Mouse (Mus musculus): ENCODE data around the gene Dmbt1. TPM values are rescaled to one million over a fixed set of nuclear protein-coding genes. Genes with fewer than 3 reads are reported as not detected.
"Not testable (repeated sequence)": the region's sequence is repeated elsewhere in the genome, so short reads cannot be mapped to it uniquely, and the experiment has no call there.

Dmbt1 gene
- polyA plus RNA-seq, 1 experiment from 2014 or later, result not detected

DNA sequence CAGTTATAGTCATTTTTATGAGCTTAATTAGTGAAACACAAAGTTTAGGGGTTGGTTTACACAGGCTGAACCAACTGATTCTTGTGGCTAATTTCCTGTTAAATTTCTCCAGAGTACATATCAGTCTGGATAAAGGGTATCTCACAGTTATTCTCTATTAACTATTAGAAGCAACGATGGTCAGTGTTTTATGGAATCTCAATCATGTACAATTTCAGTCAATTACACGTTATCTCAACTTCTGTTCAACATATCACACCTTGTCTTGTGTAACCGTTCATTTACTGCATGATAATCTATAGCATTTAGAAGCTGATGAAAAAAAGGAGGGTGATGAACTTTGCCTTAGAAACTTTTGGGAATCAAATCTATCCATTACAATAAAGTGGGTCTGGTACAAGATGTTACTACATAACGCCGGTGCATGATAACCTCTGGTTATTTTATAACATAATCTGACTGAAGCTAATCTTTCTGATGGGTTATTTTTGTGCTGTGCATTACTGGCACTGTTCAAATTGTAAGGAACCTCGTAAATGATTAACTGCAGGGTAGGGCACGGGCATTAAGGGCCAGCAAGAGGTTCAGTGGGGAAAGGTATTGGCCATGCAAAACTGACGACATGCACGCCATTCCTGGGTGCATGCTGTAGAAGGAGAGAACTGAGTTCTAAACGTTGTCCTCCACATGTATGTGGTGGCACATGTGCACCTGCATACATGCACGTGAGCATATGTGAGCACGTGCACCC, 29.7 kb upstream of the Dmbt1 start:
- DNase-seq (ENCODE audit: low read depth, low spot score) (no peak), ATAC-seq (no peak)
- no peaks in the 10 kb centered on the region for H3K27me3 ChIP-seq
- in situ Hi-C loops (cut with MboI; ENCODE audit: low pct_unique_long_range_greater_than_20kb), result no loop called here
- POLR2A ChIA-PET, result no interaction called here
- TF ChIP-seq CTCF (IDR thresholded peaks at IDR 0.05), result no peak
- CTCF ChIA-PET, result no interaction called here

DNA sequence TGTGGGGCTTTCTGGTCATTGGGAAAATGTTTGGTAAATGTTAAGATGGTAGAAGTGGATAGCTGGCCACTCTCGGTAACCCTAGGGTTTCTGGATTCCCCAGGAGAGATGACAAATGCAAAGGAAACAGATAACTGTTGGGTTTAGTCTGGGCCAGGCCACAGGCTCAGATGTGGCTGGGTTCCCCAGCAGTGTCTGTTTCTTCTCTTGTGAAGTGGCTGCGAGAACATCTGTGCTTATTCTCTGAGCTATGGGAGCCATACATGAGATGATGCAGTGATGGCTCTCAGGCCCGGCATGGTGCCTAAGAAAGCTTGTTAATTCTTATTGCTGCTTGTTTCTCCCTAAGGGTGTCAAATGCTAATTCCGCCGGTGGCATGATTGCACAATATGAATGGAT, 27.8 kb upstream of the Dmbt1 start:
- DNase-seq (ENCODE audit: low read depth, low spot score) (no peak), ATAC-seq (no peak)
- CTCF ChIA-PET, result no interaction called here
- H3K27me3 ChIP-seq, result no peaks in the 10 kb centered on the region
- TF ChIP-seq CTCF (IDR thresholded peaks at IDR 0.05), result no peak
- POLR2A ChIA-PET, result no interaction called here
- in situ Hi-C loops (cut with MboI; ENCODE audit: low pct_unique_long_range_greater_than_20kb), result no loop called here

DNA sequence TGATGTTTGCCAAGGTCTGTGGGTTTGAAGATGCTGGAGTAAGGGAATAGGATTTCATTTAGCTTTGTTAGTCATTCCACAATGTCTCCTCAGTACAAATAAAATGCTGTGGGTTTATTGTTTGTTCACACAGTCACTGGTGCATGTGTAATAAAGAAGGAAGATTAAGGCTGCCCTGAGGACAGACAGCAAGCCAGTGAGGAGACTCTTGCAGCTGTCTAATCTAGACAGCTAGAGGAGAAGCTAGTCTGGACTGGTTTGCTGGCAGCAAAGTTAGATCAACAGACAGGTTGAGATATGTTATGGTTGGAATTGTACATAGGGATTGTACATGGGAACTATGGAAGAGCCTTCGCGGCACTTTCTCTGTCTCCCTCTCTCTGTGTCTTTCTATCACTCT, 24.6 kb upstream of the Dmbt1 start:
- in situ Hi-C loops (cut with MboI; ENCODE audit: low pct_unique_long_range_greater_than_20kb), result no loop called here
- no peak for DNase-seq (ENCODE audit: low read depth, low spot score)

DNA sequence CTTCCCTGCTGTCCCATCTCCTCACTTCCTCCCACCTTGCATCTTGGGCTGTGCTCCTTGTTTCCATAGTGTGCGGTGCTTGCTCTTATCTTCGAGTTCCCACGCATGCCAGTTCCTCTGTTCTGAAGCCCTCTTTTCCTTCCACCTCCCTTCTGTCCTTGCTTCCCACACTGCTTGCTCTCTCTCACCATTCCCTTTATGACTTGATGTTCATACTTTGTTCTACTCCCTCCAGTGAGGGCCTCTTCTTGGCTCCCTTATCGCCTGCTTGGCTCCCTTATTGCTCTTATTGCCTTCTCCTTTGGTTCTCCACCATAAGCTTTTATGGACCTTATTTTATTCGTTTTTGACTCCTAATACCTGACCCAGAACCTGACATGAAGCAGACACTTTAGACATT, 22.7 kb upstream of the Dmbt1 start:
- POLR2A ChIA-PET, result no interaction called here
- no peak for DNase-seq (ENCODE audit: low read depth, low spot score)
- TF ChIP-seq CTCF (IDR thresholded peaks at IDR 0.05), result no peak
- CTCF ChIA-PET, result no interaction called here
- in situ Hi-C loops (cut with MboI; ENCODE audit: low pct_unique_long_range_greater_than_20kb), result no loop called here
- no peaks in the 10 kb centered on the region for H3K27me3 ChIP-seq
- no peak for ATAC-seq

More for the DNA sequence above, 24.6 kb upstream of the Dmbt1 start:
- H3K27me3 ChIP-seq, result no peaks in the 10 kb centered on the region
- ChIA-PET CTCF (interaction anchor here (1.8 kb wide), 1 partner anchor 13 kb away, joined by 6 read pairs; no protein-coding TSS in a partner anchor), POLR2A (interaction anchor here (0.6 kb wide), 1 partner anchor 37 kb away, joined by 3 read pairs; no protein-coding TSS in a partner anchor)
- ATAC-seq, result no peak
- no peak for TF ChIP-seq CTCF (IDR thresholded peaks at IDR 0.05)

DNA sequence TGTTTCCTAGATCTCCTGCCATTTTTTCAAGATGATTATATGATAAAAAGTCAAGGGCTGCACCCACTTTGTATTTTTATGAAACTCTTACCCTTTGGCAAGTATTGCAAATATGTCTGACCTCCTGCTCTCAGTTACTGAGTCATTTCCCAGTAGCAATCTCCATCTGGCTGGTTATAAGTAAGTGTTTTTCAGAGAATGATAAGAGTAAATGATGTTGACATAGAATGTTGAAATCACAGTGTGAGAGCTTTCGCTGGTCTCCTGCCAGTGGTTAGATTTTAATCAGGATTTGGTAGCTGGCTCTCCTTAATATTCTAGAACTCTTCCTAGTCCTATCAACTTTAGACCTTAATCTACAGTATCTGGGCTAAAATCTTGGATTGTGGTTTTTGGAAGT, 20.0 kb upstream of the Dmbt1 start:
- POLR2A ChIA-PET, result no interaction called here
- CTCF ChIA-PET, result no interaction called here

DNA sequence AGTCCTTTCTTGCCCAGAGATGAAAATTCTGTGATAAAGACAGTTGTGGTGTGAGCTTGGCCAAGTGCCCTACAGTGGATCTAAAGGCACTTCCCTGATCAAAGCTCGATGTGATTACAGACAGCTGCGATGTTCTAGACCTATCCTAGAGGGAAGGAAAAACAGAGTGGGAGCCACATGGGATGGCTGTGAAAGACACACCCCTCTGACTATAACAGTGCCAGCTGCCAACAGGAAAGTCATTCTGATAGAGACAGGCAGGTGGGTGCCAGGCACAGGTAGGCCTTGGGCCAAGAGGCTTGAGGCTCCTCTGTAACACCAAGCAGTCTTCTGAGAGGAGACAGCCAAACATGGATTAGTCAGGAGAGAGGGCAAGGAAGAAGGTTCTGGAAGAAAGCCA, 12.7 kb upstream of the Dmbt1 start:
- ATAC-seq (no peak), DNase-seq (ENCODE audit: low read depth, low spot score) (no peak)
- POLR2A ChIA-PET, result no interaction called here

More for the DNA sequence above, 20.0 kb upstream of the Dmbt1 start:
- DNase-seq (ENCODE audit: low read depth, low spot score), result no peak
- ATAC-seq, result no peak
- no peak for TF ChIP-seq CTCF (IDR thresholded peaks at IDR 0.05)
- in situ Hi-C loops (cut with MboI; ENCODE audit: low pct_unique_long_range_greater_than_20kb), result no loop called here
- H3K27me3 ChIP-seq, result no peaks in the 10 kb centered on the region

DNA sequence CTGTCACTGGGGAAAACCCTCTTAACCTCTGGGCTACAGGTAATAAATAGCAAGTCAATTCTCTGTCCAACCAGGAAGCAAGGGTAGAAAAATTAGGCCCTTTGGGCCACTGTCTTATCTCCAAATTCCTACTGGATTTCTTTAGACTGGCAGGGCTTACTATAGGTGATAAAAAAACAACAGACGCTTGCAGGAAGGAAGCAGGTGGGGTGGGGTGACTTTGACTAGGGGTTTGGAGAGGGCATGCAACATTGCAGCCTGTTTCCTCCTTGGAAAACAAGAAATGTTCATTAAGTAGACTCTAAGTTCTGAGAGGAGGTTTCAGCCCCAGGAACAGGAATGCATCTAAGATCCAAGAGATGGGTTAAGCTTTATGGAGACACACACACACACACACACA, 7.0 kb upstream of the Dmbt1 start:
- in situ Hi-C loops (cut with MboI; ENCODE audit: low pct_unique_long_range_greater_than_20kb), result no loop called here
- ChIA-PET CTCF (interaction anchor here (1.0 kb wide), 1 partner anchor 9 kb away, joined by 3 read pairs; no protein-coding TSS in a partner anchor), POLR2A (no interaction called here)
- no peak for ATAC-seq
- no peak for DNase-seq (ENCODE audit: low read depth, low spot score)
- TF ChIP-seq CTCF (IDR thresholded peaks at IDR 0.05), result no peak
- H3K27me3 ChIP-seq, result no peaks in the 10 kb centered on the region

More for the DNA sequence above, 12.7 kb upstream of the Dmbt1 start:
- no peaks in the 10 kb centered on the region for H3K27me3 ChIP-seq
- no peak for TF ChIP-seq CTCF (IDR thresholded peaks at IDR 0.05)
- in situ Hi-C loops (cut with MboI; ENCODE audit: low pct_unique_long_range_greater_than_20kb), result no loop called here
- CTCF ChIA-PET, result interaction anchor here (1.6 kb wide), 1 partner anchor 25 kb away, joined by 5 read pairs; no protein-coding TSS in a partner anchor

DNA sequence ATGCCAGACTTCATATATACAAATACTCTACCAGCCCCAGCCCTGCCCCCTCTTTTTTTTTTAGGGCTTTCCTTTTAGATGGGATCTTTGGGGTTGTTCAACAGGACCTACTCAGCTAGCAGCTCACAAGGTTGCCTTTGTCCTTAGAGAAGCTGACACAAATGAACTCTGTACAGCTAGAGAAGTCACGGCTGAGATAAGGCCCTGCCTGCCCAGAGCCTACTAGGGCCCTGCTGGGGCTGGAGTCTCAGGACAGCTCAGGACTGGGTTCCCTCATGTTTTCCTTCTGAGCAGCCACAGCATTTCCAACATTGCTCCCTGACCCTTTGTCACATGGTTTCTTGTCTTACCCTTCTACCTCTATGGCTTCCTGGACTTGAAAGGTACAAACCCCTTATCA, 4.3 kb upstream of the Dmbt1 start:
- in situ Hi-C loops (cut with MboI; ENCODE audit: low pct_unique_long_range_greater_than_20kb), result no loop called here
- no peak for ATAC-seq
- no peak for DNase-seq (ENCODE audit: low read depth, low spot score)
- CTCF ChIA-PET, result no interaction called here
- peaks cover 4% of the 10 kb centered on the region for H3K27me3 ChIP-seq
- POLR2A ChIA-PET, result no interaction called here
- no peak for TF ChIP-seq CTCF (IDR thresholded peaks at IDR 0.05)

DNA sequence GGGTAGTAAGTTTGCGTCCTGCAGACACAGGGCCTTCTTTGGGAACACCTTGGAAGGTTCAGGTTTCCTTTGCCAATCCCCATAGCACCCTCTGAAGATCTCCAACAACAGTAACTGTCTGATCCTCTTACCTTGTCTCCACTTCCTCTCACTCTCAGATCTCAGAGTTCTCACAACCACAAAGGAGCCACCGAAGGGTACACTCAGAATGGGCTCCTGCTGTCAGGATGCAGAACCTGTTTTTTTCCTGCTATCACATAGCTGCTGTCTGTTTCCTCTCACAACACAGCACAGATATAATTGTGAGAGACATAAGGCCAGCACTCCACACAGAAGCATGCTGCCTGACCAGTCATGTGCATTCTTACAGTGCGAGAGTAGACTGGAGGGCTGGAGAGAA, 4.5 kb downstream of the Dmbt1 start:
- in situ Hi-C loops (cut with MboI; ENCODE audit: low pct_unique_long_range_greater_than_20kb), result no loop called here
- POLR2A ChIA-PET, result no interaction called here
- ATAC-seq (no peak), DNase-seq (ENCODE audit: low read depth, low spot score) (no peak)
- CTCF ChIA-PET, result interaction anchor here (1.1 kb wide), 1 partner anchor 10 kb away, joined by 3 read pairs; no protein-coding TSS in a partner anchor
- TF ChIP-seq CTCF (IDR thresholded peaks at IDR 0.05), result no peak
- peaks cover 4% of the 10 kb centered on the region for H3K27me3 ChIP-seq

DNA sequence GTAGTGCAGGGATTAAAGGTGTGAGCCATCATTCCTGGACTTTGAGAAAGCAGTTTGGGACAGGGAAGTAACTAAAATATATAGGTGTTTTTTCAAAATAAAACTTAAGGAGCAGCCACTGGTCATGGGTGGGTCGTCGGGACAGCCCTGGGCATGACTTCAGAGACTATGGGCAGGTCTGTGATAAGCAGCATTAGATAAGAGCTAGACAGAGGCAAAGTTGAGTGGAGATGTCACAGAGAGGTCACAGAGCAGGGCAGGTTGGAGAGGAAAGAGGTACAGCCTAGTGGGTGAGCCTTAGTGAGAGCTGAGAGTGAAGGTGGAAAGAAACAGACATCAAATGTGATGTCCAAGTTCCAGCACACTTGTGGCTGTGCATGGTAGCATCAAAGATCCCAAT, 5.2 kb downstream of the Dmbt1 start:
- in situ Hi-C loops (cut with MboI; ENCODE audit: low pct_unique_long_range_greater_than_20kb), result no loop called here
- H3K27me3 ChIP-seq, result no peaks in the 10 kb centered on the region
- ChIA-PET CTCF (interaction anchor here (1.1 kb wide), 1 partner anchor 9 kb away, joined by 3 read pairs; no protein-coding TSS in a partner anchor), POLR2A (no interaction called here)
- no peak for ATAC-seq
- no peak for DNase-seq (ENCODE audit: low read depth, low spot score)
- no peak for TF ChIP-seq CTCF (IDR thresholded peaks at IDR 0.05)

DNA sequence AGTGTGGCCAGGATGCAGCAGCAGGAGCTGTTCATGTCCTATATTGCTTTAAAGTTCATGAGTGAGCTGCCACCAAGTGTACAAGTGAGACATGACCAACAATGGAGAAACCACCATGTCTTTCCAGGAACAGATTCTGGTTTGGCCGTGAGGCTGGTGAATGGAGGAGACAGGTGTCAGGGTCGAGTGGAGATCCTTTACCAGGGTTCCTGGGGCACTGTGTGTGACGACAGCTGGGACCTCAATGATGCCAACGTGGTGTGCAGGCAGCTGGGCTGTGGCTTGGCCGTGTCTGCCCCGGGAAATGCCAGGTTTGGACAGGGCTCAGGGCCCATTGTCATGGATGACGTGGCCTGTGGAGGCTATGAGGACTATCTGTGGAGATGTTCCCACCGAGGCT, 8.9 kb downstream of the Dmbt1 start:
- POLR2A ChIA-PET; H3K27me3 ChIP-seq; ATAC-seq; DNase-seq (ENCODE audit: low read depth, low spot score); CTCF ChIA-PET: not testable (repeated sequence)
- in situ Hi-C loops (cut with MboI; ENCODE audit: low pct_unique_long_range_greater_than_20kb), result loop anchor here (5.0 to 10.0 kb wide), 2 partner anchors 43 to 126 kb away; no protein-coding TSS in a partner anchor

Data from Patski (cell line).